Mouse (Mus musculus): ENCODE data around the gene Cd79a. TPM values are rescaled to one million over a fixed set of nuclear protein-coding genes. Genes with fewer than 3 reads are reported as not detected.

Gene Cd79a
- total and polyA plus RNA-seq, 3 experiments: 0.04 to 0.11 TPM; not detected in 1

- Histone ChIP-seq H3K4me1 (ENCODE audit: insufficient read depth, low read depth, low read length) (peaks cover 73% of the 10 kb centered on the region), H3K4me3 (ENCODE audit: low read depth, low read length) (peak overlapping the region; percentile 59; the same call in 1 of the 2 replicates), H3K36me3 (replicated peaks) (no peaks in the 10 kb centered on the region), H3K27me3 (ENCODE audit: insufficient read depth, low read length) (peaks cover 2% of the 10 kb centered on the region; the same call in 1 of the 2 replicates), H3K9me3 (replicated peaks) (0 out of 2 replicates have a peak, but pooled peaks cover 2% of the 10 kb centered on the region)
- DNase-seq (ENCODE audit: low spot score) (no peak), ATAC-seq (ENCODE audit: extremely low read depth, insufficient number of reproducible peaks, low FRiP score, poor library complexity, severe bottlenecking) (no peak)
- TF ChIP-seq GATA2 (IDR thresholded peaks at IDR 0.05; ENCODE audit: borderline replicate concordance, low read depth, low read length): no peak
- TF ChIP-seq POLR2AphosphoS5 (IDR thresholded peaks at IDR 0.05; ENCODE audit: insufficient replicate concordance, low read depth, low read length): no peak
- TF ChIP-seq GATA1 (IDR thresholded peaks at IDR 0.05; ENCODE audit: borderline replicate concordance, low read length): no peak
- no peak for TF ChIP-seq CTCF (IDR thresholded peaks at IDR 0.05; ENCODE audit: low read depth, low read length)
- TF ChIP-seq TAL1 (conservative IDR thresholded peaks at IDR 0.05; ENCODE audit: low read depth, low read length): no peak
Measured at GRCm38 (mm10) chr7:24853695-24854094, 43.5 kb upstream of the Cd79a start.

GRCm38 (mm10) chr7:24856460-24857120, 40.6 kb upstream of the Cd79a start:
- ATAC-seq (ENCODE audit: extremely low read depth, insufficient number of reproducible peaks, low FRiP score, poor library complexity, severe bottlenecking) (no peak), DNase-seq (ENCODE audit: low spot score) (no peak)
- no peaks in the 10 kb centered on the region for H3K36me3 ChIP-seq (replicated peaks)
- no peak overlapping the region for H3K4me3 ChIP-seq (ENCODE audit: low read depth, low read length)
- H3K27me3 ChIP-seq (ENCODE audit: insufficient read depth, low read length): peaks cover 15% of the 10 kb centered on the region
- H3K9me3 ChIP-seq (replicated peaks): 0 out of 2 replicates have a peak, but pooled peaks cover 2% of the 10 kb centered on the region
- peaks cover 67% of the 10 kb centered on the region for H3K4me1 ChIP-seq (ENCODE audit: insufficient read depth, low read depth, low read length)
- TF ChIP-seq POLR2AphosphoS5 (IDR thresholded peaks at IDR 0.05; ENCODE audit: insufficient replicate concordance, low read depth, low read length) (no peak), GATA1 (IDR thresholded peaks at IDR 0.05; ENCODE audit: borderline replicate concordance, low read length) (no peak), TAL1 (conservative IDR thresholded peaks at IDR 0.05; ENCODE audit: low read depth, low read length) (no peak), GATA2 (IDR thresholded peaks at IDR 0.05; ENCODE audit: borderline replicate concordance, low read depth, low read length) (no peak), CTCF (IDR thresholded peaks at IDR 0.05; ENCODE audit: low read depth, low read length) (no peak)

GRCm38 (mm10) chr7:24859234-24859633, 37.9 kb upstream of the Cd79a start:
- no peak for TF ChIP-seq POLR2AphosphoS5 (IDR thresholded peaks at IDR 0.05; ENCODE audit: insufficient replicate concordance, low read depth, low read length)
- TF ChIP-seq GATA1 (IDR thresholded peaks at IDR 0.05; ENCODE audit: borderline replicate concordance, low read length): no peak
- peak; percentile 66 for TF ChIP-seq TAL1 (conservative IDR thresholded peaks at IDR 0.05; ENCODE audit: low read depth, low read length)
- TF ChIP-seq CTCF (IDR thresholded peaks at IDR 0.05; ENCODE audit: low read depth, low read length): no peak
- TF ChIP-seq GATA2 (IDR thresholded peaks at IDR 0.05; ENCODE audit: borderline replicate concordance, low read depth, low read length): no peak
- H3K9me3 ChIP-seq (replicated peaks): 0 out of 2 replicates have a peak, but pooled peaks cover 2% of the 10 kb centered on the region
- no peak overlapping the region for H3K4me3 ChIP-seq (ENCODE audit: low read depth, low read length)
- ATAC-seq (ENCODE audit: extremely low read depth, insufficient number of reproducible peaks, low FRiP score, poor library complexity, severe bottlenecking) (peak; percentile 83), DNase-seq (ENCODE audit: low spot score) (no peak)
- H3K4me1 ChIP-seq (ENCODE audit: insufficient read depth, low read depth, low read length): peaks cover 44% of the 10 kb centered on the region
- H3K27me3 ChIP-seq (ENCODE audit: insufficient read depth, low read length): peaks cover 16% of the 10 kb centered on the region
- no peaks in the 10 kb centered on the region for H3K36me3 ChIP-seq (replicated peaks)

GRCm38 (mm10) chr7:24861913-24862312, 35.3 kb upstream of the Cd79a start, which contains the start of gene Gm9844:
Gm9844 (plus strand) TSS chr7:24862213.
- DNase-seq (ENCODE audit: low spot score) (no peak), ATAC-seq (ENCODE audit: extremely low read depth, insufficient number of reproducible peaks, low FRiP score, poor library complexity, severe bottlenecking) (no peak)
- no peak within 1 kb of the TSS for H3K4me3 ChIP-seq (ENCODE audit: low read depth, low read length)
- TF ChIP-seq TAL1 (conservative IDR thresholded peaks at IDR 0.05; ENCODE audit: low read depth, low read length) (no peak), GATA2 (IDR thresholded peaks at IDR 0.05; ENCODE audit: borderline replicate concordance, low read depth, low read length) (no peak)
- peaks cover 32% of the 10 kb centered on the region for H3K4me1 ChIP-seq (ENCODE audit: insufficient read depth, low read depth, low read length)
- H3K36me3 ChIP-seq (replicated peaks): no peaks in the 10 kb centered on the region
- no peaks in the 10 kb centered on the region for H3K9me3 ChIP-seq (replicated peaks)
- H3K27me3 ChIP-seq (ENCODE audit: insufficient read depth, low read length): peaks cover 23% of the 10 kb centered on the region

GRCm38 (mm10) chr7:24862853-24863252, 34.3 kb upstream of the Cd79a start:
- no peak for TF ChIP-seq GATA1 (IDR thresholded peaks at IDR 0.05; ENCODE audit: borderline replicate concordance, low read length)
- no peak for TF ChIP-seq CTCF (IDR thresholded peaks at IDR 0.05; ENCODE audit: low read depth, low read length)
- TF ChIP-seq TAL1 (conservative IDR thresholded peaks at IDR 0.05; ENCODE audit: low read depth, low read length): no peak
- TF ChIP-seq POLR2AphosphoS5 (IDR thresholded peaks at IDR 0.05; ENCODE audit: insufficient replicate concordance, low read depth, low read length): no peak
- TF ChIP-seq GATA2 (IDR thresholded peaks at IDR 0.05; ENCODE audit: borderline replicate concordance, low read depth, low read length): no peak
- ATAC-seq (ENCODE audit: extremely low read depth, insufficient number of reproducible peaks, low FRiP score, poor library complexity, severe bottlenecking): no peak
- peaks cover 28% of the 10 kb centered on the region for H3K27me3 ChIP-seq (ENCODE audit: insufficient read depth, low read length)
- H3K4me3 ChIP-seq (ENCODE audit: low read depth, low read length): no peak overlapping the region
- H3K9me3 ChIP-seq (replicated peaks): no peaks in the 10 kb centered on the region
- peaks cover 25% of the 10 kb centered on the region for H3K4me1 ChIP-seq (ENCODE audit: insufficient read depth, low read depth, low read length)
- no peak for DNase-seq (ENCODE audit: low spot score)
- H3K36me3 ChIP-seq (replicated peaks): no peaks in the 10 kb centered on the region

- DNase-seq (ENCODE audit: low spot score) (no peak), ATAC-seq (ENCODE audit: extremely low read depth, insufficient number of reproducible peaks, low FRiP score, poor library complexity, severe bottlenecking) (no peak)
- no peaks in the 10 kb centered on the region for H3K9me3 ChIP-seq (replicated peaks)
- TF ChIP-seq GATA2 (IDR thresholded peaks at IDR 0.05; ENCODE audit: borderline replicate concordance, low read depth, low read length) (no peak), CTCF (IDR thresholded peaks at IDR 0.05; ENCODE audit: low read depth, low read length) (no peak), GATA1 (IDR thresholded peaks at IDR 0.05; ENCODE audit: borderline replicate concordance, low read length) (no peak), TAL1 (conservative IDR thresholded peaks at IDR 0.05; ENCODE audit: low read depth, low read length) (no peak), POLR2AphosphoS5 (IDR thresholded peaks at IDR 0.05; ENCODE audit: insufficient replicate concordance, low read depth, low read length) (no peak)
- H3K4me1 ChIP-seq (ENCODE audit: insufficient read depth, low read depth, low read length): peaks cover 14% of the 10 kb centered on the region
- H3K27me3 ChIP-seq (ENCODE audit: insufficient read depth, low read length): peaks cover 25% of the 10 kb centered on the region
- H3K36me3 ChIP-seq (replicated peaks): no peaks in the 10 kb centered on the region
- H3K4me3 ChIP-seq (ENCODE audit: low read depth, low read length): no peak overlapping the region
Measured at GRCm38 (mm10) chr7:24864156-24864555, 33.0 kb upstream of the Cd79a start.
